Mouse (Mus musculus) small intestine, adult 2 months (tissue): ENCODE results near the gene Grm7.

Experiments
- CTCF ChIP-seq: fragments of 200-500 bp; IDR thresholded peaks from 2 replicates; pipeline ENCODE4 v1.5.1; 2012; ENCODE audit warnings: low read depth, mild to moderate bottlenecking, control low read depth, inconsistent platforms, low read length, moderate library complexity, mixed read lengths; ENCODE audit not compliant: insufficient replicate concordance, insufficient read length; ENCODE audit errors: extremely low read depth
- POLR2A ChIP-seq: fragments of 200-500 bp; IDR thresholded peaks from 2 replicates; pipeline ENCODE4 v1.6.1; 2012; ENCODE audit warnings: low read depth, mild to moderate bottlenecking, control low read depth, inconsistent platforms, low read length, moderate library complexity

- TF ChIP-seq CTCF = no peak
- TF ChIP-seq POLR2A = no peak
These were observed 916.0 kb downstream of the Grm7 start for GRCm38 (mm10) chr6:111561347-111561746.
